Mouse (Mus musculus) thymus, adult 2 months (tissue): ENCODE data around the gene Sigmar1.

ENCODE experiments used
- CTCF ChIP-seq: fragments of 200-500 bp; IDR thresholded peaks from 2 replicates; pipeline ENCODE4 v1.5.1; 2012; ENCODE audit warnings: mild to moderate bottlenecking, control low read depth, low read length, moderate library complexity, borderline replicate concordance; ENCODE audit not compliant: control insufficient read depth, poor library complexity, insufficient read depth; ENCODE audit errors: extremely low read depth
- POLR2A ChIP-seq: fragments of 200-500 bp; IDR thresholded peaks from 2 replicates; pipeline ENCODE4 v1.6.1; 2012; ENCODE audit warnings: mild to moderate bottlenecking, low read length, control low read depth, moderate library complexity; ENCODE audit not compliant: control insufficient read depth, poor library complexity, insufficient read depth; ENCODE audit errors: extremely low read depth

- TF ChIP-seq CTCF, result no peak
- no peak for TF ChIP-seq POLR2A
Measured at GRCm38 (mm10) chr4:41744131-41744530, 11.8 kb downstream of the Sigmar1 start.
